Mouse (Mus musculus) small intestine, adult 2 months (tissue): ENCODE results near the gene Kazald1. TPM values are rescaled to one million over a fixed set of nuclear protein-coding genes. Genes with fewer than 3 reads are reported as not detected.

ENCODE experiments used
- H3K27ac ChIP-seq: fragments of 200-500 bp; 2 replicates; pipeline ENCODE4 v1.5.1; 2012; ENCODE audit warnings: low read depth, low read length, control low read depth, inconsistent platforms; ENCODE audit not compliant: insufficient read depth
- H3K27me3 ChIP-seq: fragments of 200-500 bp; 2 replicates; pipeline ENCODE4 v1.6.1; 2012; ENCODE audit warnings: mild to moderate bottlenecking, moderate library complexity, low read length, inconsistent platforms; ENCODE audit not compliant: control insufficient read depth, insufficient read depth
- H3K36me3 ChIP-seq: fragments of 200-500 bp; 2 replicates; pipeline ENCODE4 v1.6.1; 2012; ENCODE audit warnings: mild to moderate bottlenecking, low read length, control low read depth, inconsistent platforms; ENCODE audit not compliant: control insufficient read depth, insufficient read depth
- H3K4me1 ChIP-seq: fragments of 200-500 bp; 2 replicates; pipeline ENCODE4 v1.6.1; 2012; ENCODE audit warnings: low read length, inconsistent platforms, mixed read lengths; ENCODE audit not compliant: control insufficient read depth, insufficient read depth, insufficient read length
- H3K4me3 ChIP-seq: fragments of 200-500 bp; 2 replicates; pipeline ENCODE4 v1.5.1; 2012; ENCODE audit warnings: low read depth, mild to moderate bottlenecking, control low read depth, inconsistent platforms, low read length, moderate library complexity
- CTCF ChIP-seq: fragments of 200-500 bp; IDR thresholded peaks from 2 replicates; pipeline ENCODE4 v1.5.1; 2012; ENCODE audit warnings: low read depth, mild to moderate bottlenecking, control low read depth, inconsistent platforms, low read length, moderate library complexity, mixed read lengths; ENCODE audit not compliant: insufficient replicate concordance, insufficient read length; ENCODE audit errors: extremely low read depth
- POLR2A ChIP-seq: fragments of 200-500 bp; IDR thresholded peaks from 2 replicates; pipeline ENCODE4 v1.6.1; 2012; ENCODE audit warnings: low read depth, mild to moderate bottlenecking, control low read depth, inconsistent platforms, low read length, moderate library complexity
- whole genome bisulfite sequencing: fragments of 180-500 bp; shearing (Covaris S2); methylation state at CpG from one replicate; pipeline ENCODE4 v1.1.7; 2018; 5-methylcytosine and 5-hydroxymethylcytosine counted together
- polyA plus RNA-seq: library from polyadenylated mRNA; depleted of rRNA; stranded (reverse); fragments of >200 nt; gene quantifications from 2 replicates; pipeline ENCODE4 v1.2.3, GENCODE M21; 2012

The Kazald1 gene
- polyA plus RNA-seq, 1 experiment: 2.2 TPM

GRCm38 (mm10) chr19:45048644-45049365 lies 26.2 kb upstream of the Kazald1 start:
- H3K27ac ChIP-seq: peak overlapping the region; percentile 82
- WGBS: 79% methylated on average over 12 of the region's 12 CpGs

GRCm38 (mm10) chr19:45049523-45049922 lies 25.5 kb upstream of the Kazald1 start:
- TF ChIP-seq CTCF (no peak), POLR2A (no peak)
- 68% methylated on average over 9 of the region's 9 CpGs for WGBS

More at GRCm38 (mm10) chr19:45048644-45049365, 26.2 kb upstream of the Kazald1 start:
- peak overlapping the region; percentile 68 for H3K4me3 ChIP-seq
- H3K36me3 ChIP-seq: 0 out of 2 replicates have a peak, but pooled peaks cover 1% of the 10 kb centered on the region
- no peaks in the 10 kb centered on the region for H3K27me3 ChIP-seq
- peaks cover 6% of the 10 kb centered on the region for H3K4me1 ChIP-seq
- no peak for TF ChIP-seq POLR2A
- no peak for TF ChIP-seq CTCF

GRCm38 (mm10) chr19:45053451-45053850 lies 21.6 kb upstream of the Kazald1 start:
- TF ChIP-seq POLR2A: no peak
- TF ChIP-seq CTCF: no peak
- WGBS: 90% methylated on average over 8 of the region's 8 CpGs
- H3K4me3 ChIP-seq: no peak overlapping the region
- H3K36me3 ChIP-seq: peaks cover 1% of the 10 kb centered on the region; the same call in 1 of the 2 replicates
- no peaks in the 10 kb centered on the region for H3K27me3 ChIP-seq
- H3K4me1 ChIP-seq: peaks cover 5% of the 10 kb centered on the region; the same call in 1 of the 2 replicates
- H3K27ac ChIP-seq: no peak overlapping the region

More at GRCm38 (mm10) chr19:45049523-45049922, 25.5 kb upstream of the Kazald1 start:
- no peak overlapping the region for H3K27ac ChIP-seq
- H3K4me1 ChIP-seq: peaks cover 3% of the 10 kb centered on the region
- no peaks in the 10 kb centered on the region for H3K27me3 ChIP-seq
- H3K36me3 ChIP-seq: 0 out of 2 replicates have a peak, but pooled peaks cover 1% of the 10 kb centered on the region
- H3K4me3 ChIP-seq: no peak overlapping the region

GRCm38 (mm10) chr19:45054892-45055690 lies 19.9 kb upstream of the Kazald1 start:
- Histone ChIP-seq H3K27me3 (no peaks in the 10 kb centered on the region), H3K4me3 (no peak overlapping the region), H3K27ac (no peak overlapping the region), H3K4me1 (peaks cover 5% of the 10 kb centered on the region; the same call in 1 of the 2 replicates), H3K36me3 (peaks cover 1% of the 10 kb centered on the region; the same call in 1 of the 2 replicates)
- 84% methylated on average over 6 of the region's 6 CpGs for WGBS
- TF ChIP-seq POLR2A (no peak), CTCF (no peak)

- Histone ChIP-seq H3K27ac (no peak overlapping the region), H3K27me3 (no peaks in the 10 kb centered on the region), H3K36me3 (peaks cover 1% of the 10 kb centered on the region; the same call in 1 of the 2 replicates), H3K4me1 (peaks cover 5% of the 10 kb centered on the region; the same call in 1 of the 2 replicates), H3K4me3 (no peak overlapping the region)
- peak; percentile 34; the same call in 1 of the 2 replicates for TF ChIP-seq CTCF
- no peak for TF ChIP-seq POLR2A
- WGBS: 49% methylated on average over 4 of the region's 4 CpGs
Observed at GRCm38 (mm10) chr19:45056364-45056763, 18.7 kb upstream of the Kazald1 start.

- Histone ChIP-seq H3K27me3 (no peaks in the 10 kb centered on the region), H3K36me3 (peaks cover 1% of the 10 kb centered on the region; the same call in 1 of the 2 replicates), H3K4me3 (no peak overlapping the region), H3K27ac (peak overlapping the region; percentile 91), H3K4me1 (peaks cover 5% of the 10 kb centered on the region; the same call in 1 of the 2 replicates)
- 56% methylated on average over 7 of the region's 7 CpGs for WGBS
- no peak for TF ChIP-seq CTCF
- TF ChIP-seq POLR2A: no peak
Observed at GRCm38 (mm10) chr19:45056908-45057698, 17.9 kb upstream of the Kazald1 start.
